Mouse (Mus musculus): ENCODE results near the gene Slc25a21.
A peak's percentile ranks its signal among the peaks of the same experiment; 100 is the strongest.

Slc25a21 gene

DNA sequence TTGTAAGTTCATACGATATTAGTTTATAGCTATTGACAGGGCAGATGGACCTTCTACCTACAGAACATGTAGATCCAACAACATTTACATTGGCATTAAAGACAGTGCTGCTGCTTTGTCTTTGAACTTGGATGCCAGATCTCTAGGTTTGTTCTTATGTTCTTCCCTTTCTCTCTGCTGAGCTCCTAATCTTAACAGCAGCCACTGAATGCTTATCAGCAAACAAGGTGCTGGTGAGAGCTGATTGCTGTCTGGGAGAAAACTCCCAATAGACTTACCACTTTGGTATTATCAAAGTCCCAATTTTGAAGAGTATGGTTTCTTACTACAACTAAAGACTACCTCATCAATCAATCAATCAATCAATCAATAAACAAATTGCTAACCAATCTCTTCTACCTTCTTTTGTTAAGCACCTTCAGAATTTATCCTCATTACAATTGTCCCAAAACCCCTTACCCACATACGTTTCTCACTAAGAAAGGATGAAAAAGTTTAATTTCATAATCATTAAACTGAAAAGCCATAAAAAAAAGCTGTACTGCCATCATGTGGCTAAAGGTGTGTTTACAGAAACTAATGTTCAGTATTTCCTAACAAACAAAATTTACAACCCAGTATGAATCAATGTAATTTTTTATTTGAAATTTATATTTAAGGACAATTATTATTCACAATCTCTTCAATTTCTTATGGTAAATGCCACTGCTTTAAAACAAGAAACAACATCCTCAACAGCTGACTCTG is 12.7 kb downstream of the Slc25a21 start:
- no peak for DNase-seq (ENCODE audit: low spot score in 2 of 2)

DNA sequence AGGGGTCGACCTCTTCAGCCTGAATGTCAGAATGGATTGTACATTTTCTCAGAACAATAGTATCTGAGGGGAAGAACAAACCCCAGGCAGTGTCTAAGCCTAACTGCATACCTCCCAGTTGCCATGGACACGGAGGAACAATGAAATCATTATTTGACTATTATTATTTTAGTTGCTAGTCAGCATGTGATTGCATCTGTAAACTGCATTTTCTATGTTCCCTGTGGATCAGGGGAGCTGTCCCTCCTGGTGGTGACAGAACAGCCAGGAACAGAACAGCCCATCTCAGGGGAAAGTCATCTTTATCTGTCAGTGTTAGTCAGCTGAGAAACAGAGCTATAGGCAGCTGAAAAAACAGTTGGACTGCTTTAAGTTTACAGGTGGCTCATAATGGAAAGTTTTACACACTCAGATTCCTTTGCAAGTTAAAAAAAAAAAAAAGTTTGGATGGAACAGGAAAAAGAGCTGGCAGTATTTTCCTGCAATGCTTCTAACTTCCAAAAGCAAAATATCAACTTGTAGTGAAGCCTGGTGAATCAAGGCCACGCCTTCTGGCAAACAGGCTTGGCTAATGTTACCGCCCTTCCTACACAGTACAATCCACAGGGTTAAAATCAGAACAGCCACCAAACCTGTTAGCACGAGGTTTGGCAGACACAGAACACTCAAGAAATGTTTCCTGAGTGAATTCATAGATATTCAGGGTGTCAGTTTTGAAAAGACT is 17.6 kb downstream of the Slc25a21 start:
- DNase-seq (ENCODE audit: low spot score in 2 of 2), result no peak

DNA sequence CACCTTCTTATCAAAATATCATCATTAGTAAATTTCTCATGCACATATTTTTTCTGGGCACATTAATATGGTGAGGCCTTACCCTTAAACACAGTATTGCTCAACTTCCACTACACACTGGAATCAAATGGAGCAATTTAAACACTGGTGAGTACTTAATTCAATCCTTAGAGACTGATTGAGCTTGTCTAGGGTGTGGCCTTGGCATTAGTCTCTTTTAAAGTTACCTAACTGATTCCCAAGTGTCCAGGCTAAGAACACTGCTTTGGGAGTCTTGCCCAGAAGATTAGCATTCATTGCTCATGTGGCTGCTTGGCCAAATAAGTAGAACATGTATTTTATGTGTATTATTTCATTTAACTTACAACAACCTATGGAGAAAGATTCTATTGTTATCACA is 18.5 kb downstream of the Slc25a21 start:
- DNase-seq (ENCODE audit: low spot score in 2 of 2), result no peak

DNA sequence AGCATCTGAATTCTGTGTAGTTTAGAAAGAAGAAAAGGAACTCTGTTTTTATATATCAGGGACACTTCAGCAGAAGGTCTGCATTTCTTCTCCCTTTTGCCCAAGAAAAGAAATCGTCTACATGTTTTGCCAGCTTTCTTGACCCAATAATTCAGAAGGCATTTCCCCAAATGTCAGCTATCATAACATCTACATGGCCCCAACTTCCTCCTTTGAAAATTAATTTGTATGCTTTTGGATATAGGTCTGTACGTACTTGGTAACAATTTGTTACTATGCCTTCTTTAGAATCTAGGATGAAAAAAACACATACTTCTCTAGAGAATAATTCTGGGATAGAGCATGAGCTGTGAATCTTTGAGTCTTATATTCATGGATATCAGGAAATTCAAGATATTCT is 34.0 kb downstream of the Slc25a21 start:
- no peak for DNase-seq (ENCODE audit: low spot score in 2 of 2)

DNA sequence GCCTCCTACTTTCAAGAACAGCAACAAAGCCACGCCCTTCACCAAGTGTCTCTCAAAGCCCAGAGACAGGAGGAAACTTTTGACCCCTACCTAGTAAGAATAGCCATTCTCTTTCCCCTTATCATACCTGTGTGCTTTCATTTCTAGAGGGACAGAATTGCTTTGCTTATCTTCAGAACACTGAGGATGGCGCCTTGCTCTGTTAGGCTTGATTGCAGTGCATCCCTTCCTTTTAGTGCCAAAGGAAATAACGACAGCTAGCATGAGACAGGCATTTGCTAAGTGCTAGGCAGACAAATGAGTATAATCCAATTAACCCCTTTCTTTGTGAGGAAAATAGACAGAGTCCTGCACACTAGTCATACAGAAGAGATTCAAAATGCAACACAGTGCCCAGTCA is 34.4 kb downstream of the Slc25a21 start:
- no peak for DNase-seq (ENCODE audit: low spot score in 2 of 2)

DNA sequence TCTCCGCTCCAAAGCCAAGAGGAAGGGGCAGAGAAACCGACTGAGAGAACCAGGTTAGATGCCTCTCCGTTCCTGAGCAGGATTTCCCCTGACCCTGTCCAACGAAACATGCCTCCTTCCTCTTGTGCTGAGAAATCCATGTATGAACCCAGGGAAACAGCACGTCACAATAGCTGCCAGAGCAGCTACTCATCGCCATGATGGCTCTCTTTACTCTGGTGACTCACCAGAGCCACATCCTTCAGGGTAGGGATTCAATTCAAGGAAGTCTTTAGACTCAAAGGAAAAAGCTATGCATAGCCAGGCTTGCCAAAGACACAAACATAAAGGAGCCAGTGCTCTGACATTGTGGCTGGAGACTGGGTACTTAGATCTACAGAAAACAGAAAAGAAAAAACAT is 37.4 kb downstream of the Slc25a21 start:
- DNase-seq (ENCODE audit: low spot score in 2 of 2), result no peak

DNA sequence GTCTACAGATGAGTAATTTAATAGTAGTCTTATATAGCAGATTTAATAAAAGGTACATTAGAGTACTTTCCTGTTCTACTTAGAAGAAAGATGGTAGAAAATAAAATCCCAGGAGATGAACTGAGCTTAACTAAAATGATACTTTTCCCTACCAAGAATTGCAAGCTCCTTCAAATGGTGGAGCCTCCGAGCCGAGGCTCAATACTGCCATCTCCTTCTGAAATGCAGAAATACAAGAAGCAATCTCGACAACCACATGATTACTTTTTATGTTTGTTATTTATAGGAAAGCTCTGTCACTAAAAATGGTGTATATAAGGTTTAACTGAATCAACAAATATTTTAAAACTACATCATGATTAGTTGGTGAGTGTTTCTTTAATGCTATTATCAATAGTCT is 39.0 kb downstream of the Slc25a21 start:
- DNase-seq (ENCODE audit: low spot score in 2 of 2), result no peak

DNA sequence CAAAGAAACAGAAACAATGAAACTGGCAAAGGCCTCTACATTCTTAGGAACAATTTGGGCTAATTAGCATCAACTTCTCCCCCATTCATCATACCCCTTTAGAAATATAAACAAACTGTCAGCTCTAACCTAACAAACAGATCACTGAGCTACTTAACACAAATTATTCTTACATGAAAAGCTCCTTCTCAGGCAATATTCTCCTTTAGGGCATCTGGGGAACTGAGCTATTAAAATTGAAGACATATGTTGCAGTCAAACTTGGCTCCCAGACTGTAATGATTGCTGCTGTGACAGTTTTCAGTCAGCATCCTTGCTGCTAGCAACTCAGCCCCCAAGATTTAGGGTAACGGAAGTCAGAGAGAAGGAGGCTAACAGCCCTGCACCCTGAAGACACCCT is 58.3 kb downstream of the Slc25a21 start:
- DNase-seq (ENCODE audit: low spot score in 2 of 2), result no peak

DNA sequence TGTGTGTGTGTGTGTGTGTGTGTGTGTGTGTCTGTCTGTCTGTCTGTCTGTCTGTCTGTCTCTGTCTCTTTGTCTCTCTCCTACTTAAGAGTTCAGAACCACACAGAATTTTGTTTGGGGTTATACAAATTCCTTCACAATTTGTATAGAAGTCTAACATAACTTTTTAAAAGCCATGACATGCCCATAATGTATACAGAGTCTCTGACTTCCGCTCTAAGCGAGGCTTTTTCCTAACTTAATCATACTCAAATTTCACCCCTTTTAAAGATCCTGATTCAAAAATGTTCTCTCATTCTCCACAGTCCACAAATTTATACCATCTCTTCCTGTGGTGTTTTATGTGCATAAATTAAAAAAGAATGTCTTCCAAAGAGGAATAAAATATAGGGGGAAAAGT is 59.5 kb downstream of the Slc25a21 start:
- DNase-seq (ENCODE audit: low spot score in 2 of 2), result no peak

DNA sequence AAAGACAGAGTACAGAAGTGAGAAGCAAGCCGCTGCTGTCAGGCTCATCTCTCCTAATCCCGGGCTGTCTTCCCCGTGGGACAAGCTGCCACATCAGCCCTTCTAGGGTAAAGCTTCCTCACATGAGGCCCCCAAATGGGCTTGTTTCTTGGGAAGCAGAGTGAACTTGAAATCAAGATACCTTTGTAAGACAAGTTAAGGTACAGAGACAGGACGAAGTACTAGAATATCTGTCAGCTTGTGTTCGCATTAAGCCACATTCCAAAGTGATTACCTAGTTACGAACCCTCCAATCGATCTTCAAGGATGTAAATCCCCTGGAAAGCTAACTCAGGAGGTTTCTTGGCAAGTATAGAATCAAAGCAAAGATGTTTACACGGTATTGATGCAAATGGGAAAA is 78.7 kb downstream of the Slc25a21 start:
- DNase-seq (ENCODE audit: low spot score in 2 of 2), result no peak

DNA sequence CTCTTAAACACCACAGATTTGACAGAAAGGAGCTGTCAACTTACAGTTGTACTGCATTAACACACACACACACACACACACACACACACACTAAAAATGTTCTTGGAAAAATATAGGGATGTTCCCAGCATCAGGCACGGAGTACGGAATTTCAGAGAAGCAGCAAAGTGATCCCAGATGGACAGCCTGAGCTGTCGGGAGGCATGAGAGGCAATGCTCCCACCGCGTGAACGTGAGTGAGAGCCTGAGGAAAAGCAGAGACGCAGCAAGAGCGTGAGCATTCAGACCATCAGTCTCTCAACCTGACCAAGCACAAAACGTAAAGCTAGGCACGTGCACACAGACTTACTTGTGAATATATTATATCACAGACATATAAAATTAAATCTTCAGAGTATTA is 81.8 kb downstream of the Slc25a21 start:
- DNase-seq (ENCODE audit: low spot score in 2 of 2), result no peak

DNA sequence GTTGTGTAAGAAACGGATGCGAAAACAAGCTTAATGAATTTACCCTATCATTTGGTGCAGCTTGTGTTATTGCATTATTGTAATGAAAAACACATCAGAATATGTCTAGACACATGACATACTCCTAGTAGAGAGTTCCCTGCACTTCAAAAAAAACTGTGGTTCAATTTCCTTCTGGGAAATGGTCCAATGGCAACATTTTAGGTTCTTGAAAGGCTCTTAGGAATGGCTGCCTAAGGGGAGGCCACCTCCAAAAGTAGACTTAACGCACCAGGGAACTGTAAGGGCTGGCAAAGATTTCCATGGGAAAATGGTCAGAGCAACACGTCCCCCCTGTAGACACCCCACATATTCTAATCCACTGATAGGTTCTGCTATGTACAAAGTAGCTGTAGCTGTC is 87.9 kb downstream of the Slc25a21 start:
- no peak for DNase-seq (ENCODE audit: low spot score in 2 of 2)

DNA sequence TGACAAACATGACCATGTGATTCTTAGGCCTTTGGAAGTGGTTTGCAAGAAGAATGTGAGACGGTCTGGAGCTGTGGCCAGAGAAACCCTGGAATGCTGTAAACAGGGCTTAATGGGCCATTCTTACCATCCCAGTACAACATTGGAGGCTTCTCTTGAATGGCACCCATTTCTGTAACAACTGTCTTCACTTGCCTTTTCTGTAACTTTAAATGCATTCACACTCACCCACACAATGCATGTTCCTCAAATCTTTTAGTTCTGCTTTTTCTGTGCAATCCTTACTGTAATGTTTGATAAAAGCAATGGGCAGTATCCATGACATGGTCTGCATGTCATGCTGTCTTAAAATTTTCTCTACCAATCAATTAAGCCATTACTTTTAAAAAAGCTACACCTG is 95.0 kb downstream of the Slc25a21 start:
- no peak for DNase-seq (ENCODE audit: low spot score in 2 of 2)

DNA sequence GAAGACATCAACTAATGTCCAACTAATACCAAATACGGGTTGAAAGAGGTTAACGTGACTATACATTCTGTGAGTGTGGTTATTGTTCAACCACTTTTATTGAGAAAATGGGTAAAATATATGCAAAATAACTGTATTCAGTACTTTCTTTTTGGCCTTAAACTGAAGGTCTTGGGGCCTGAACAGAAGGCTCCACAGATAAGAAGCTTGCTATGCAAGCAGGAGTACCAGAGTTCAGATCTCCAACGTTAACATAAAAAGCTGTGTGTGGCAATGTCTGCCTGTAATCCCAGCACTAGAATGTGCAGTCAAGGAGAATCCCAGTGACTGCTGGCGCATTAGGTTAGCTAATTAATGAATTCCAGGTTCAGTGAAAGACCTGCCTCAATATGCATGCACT is 96.7 kb downstream of the Slc25a21 start:
- DNase-seq (ENCODE audit: low spot score in 2 of 2), result no peak

DNA sequence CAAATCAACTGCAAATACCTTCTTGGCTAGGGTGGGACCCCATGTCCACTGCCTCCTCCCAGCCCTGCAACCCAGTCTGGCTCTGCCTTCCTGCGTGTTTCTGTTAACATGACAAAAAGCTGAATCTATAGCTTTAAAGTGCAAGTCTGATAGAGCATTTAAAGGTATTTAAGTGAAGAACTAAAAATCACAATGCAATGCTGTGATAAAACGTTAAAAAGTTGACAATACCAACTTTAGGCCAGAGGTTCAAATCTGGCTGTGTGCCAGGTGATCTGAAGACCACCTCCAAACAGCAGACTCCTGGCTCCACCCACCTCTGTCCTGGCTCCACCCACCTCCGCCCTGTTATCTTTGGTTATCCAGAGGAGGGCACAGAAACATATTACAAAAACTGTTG is 98.2 kb downstream of the Slc25a21 start:
- DNase-seq (ENCODE audit: low spot score in 2 of 2), result peak in 1 of 2 experiments; percentile 28

DNA sequence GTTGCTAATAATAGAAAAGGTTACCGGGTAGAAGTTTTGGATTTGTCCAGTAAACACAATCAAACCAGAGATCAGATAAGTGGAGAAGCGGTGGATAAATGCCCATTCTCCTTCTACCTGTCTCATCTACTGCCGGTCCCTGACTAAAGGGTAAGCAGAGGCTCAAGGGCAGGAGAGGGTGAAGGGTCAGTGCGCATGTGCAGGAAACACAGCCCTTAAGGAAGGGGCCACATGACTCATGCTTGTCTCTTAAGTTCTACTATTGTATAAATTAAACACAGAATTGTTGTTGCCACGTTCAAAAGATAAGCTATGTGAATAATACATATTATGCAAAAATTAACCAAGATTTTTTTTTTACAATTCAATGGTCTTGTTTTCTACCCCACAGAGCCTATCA is 98.9 kb downstream of the Slc25a21 start:
- no peak for DNase-seq (ENCODE audit: low spot score in 2 of 2)

DNA sequence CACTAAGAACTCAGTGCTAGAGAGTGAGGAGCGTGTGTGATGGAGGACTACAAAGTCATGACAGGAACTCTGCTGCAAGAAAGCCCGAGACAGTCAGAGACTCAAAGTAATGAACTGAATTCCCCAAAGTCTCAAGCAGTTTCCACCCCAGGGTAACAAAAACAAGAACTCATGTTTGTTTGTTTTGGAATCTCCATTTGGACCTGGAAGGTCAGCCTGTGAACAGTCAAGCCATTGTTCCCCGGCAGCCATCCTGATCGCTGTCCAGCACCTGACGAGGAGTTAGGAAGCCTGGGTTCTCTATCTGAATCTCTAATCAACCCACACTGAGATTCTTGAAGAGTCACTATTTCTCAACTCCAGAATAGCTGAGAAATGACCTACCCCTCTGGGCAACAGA is 104.2 kb downstream of the Slc25a21 start:
- no peak for DNase-seq (ENCODE audit: low spot score in 2 of 2)

DNA sequence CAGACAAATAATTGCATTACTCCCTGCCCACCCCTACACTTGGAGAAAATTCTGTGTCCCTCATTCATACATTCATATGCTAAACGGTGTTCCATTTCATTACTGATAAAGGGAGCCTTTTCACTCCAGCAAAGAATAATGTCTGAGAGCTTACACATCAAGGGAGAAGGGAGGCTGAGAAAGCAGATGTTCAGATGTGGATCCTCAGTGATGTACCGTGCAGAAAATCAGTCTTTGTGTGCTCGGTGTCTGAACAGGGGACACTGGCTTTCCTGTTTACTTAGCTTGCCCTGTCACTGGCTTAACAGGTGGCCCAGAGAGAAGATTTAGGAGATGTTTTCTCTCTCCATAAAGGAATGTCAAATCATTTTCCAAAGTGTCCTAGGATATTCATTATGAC is 112.8 kb downstream of the Slc25a21 start:
- DNase-seq (ENCODE audit: low spot score in 2 of 2), result no peak

DNA sequence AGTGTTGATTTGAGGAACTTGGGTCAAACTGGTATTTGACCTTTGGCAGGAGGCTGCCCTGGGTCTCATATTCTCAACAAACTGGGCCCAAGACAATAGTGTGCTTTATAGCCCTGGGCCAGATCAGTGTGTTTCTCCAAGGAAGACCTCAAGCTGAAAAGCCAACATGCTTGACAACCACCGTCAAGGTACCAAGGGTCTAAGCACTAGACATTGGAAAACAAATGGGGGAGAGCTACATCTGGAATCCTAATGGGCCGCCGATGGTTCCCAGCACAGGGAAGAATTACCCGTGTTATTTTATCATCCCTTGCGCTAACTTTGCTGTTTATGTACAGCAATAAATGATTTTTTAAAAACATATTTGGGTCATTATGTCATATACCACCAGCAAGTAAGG is 113.7 kb downstream of the Slc25a21 start:
- DNase-seq (ENCODE audit: low spot score in 2 of 2), result no peak

DNA sequence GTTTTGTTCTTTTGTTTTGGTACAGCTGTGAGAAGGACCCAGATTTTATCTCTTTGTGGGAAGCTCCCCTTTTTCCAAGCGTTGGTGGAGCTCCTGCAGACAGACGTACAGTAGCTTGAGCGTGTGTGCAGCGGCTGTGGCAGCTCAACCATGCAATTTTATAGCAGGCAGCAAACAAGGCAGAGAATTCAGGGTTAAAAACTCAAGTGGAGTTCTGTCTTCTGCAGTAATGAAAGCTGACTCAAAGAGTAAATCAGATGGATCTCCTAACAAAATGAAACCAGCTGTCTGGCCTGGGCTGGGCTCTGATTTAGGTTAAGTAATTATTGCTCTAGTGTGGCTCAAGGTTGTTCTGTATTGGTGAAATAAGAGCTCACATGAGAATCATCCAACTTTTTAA is 120.7 kb downstream of the Slc25a21 start:
- DNase-seq (ENCODE audit: low spot score in 2 of 2), result no peak

DNA sequence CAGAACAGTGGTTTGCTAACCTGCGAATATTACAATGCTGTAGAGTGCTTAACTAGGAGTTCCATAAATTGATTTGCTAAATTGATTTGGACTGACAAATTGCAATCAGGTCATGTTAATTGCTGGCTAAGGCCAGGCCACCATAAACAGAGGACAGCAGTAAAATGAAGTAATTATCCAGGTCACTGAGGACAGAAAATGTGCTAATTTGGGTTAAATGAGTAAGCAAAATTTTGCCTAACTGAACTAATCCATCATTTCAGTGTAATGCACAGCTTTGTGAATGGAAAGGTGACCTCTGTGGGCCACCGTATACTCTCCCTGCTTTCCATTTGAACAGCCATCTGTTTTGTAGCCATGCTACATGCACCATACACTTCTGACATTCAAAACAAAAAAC is 124.7 kb downstream of the Slc25a21 start:
- no peak for DNase-seq (ENCODE audit: low spot score in 2 of 2)

DNA sequence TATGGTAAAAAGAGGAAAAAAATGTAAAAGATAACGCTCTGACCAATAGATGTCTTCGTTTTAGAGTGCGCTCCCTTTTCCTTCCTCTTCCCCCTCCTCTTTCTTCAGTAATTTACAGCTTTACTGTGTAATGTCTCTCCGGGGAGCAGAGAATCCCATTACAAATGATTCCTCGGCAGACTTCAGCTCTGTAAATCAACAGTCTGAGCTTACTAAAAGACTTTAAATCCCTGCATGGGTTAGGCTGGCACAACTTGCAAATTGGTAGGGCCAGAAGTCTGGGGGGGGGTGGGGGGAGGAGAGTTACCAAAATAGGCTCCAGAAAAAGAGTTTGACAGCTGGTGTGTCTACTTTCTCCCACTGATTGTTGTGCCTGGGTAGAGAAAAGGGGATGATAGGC is 128.7 kb downstream of the Slc25a21 start:
- DNase-seq (ENCODE audit: low spot score in 2 of 2), result no peak

DNA sequence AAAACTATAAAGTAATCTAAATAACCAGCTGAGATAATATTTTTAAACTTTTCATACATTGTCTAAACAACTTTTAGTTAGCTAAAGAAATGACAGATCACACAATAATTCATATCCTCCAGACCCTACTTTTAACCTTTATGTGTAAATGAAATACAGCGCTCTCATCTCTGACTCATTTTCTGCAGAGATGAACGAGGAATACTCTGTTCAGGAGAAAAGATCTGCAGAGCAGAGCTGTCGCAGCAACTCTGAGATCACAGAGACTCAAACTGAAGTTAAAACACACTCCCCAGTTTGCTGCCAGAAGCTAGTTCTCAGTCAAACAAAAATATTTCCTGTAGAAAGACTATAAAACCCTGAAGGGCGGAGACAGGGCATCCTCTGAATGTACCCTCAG is 177.5 kb downstream of the Slc25a21 start:
- no peak for DNase-seq (ENCODE audit: low spot score in 2 of 2)

DNA sequence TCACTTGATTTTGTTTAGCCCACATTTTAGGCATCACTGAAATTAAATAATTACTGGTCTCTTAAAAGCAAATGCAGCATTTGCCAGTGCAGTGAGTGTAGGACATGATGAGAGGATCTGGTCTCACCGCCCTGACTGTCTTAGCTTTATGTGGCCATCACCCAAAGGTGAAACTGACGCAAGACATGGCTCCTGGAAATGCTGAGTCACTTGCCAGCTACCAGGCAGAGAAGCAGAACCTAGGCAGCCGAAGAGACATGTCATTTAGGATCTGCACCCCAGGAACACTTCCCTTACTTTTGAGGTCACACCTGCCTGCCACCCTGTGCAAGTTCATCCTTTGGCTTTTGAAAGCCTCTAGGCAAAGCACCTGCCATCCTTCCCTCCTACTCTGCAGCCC is 180.4 kb downstream of the Slc25a21 start:
- DNase-seq (ENCODE audit: low spot score in 2 of 2), result no peak
